Mouse (Mus musculus) CD4-positive helper T cell, adult 2 months (primary cell): ENCODE results near the gene Slc10a1.
A peak's percentile ranks its signal among the peaks of the same experiment; 100 is the strongest.

ENCODE experiments used
- DNase-seq: peaks from one replicate; pipeline ENCODE4 v3.0.0-alpha.2; 2012; ENCODE audit warnings: low read depth, missing footprints, low spot score

Gene Slc10a1

GRCm38 (mm10) chr12:80928881-80929280 lies 39.6 kb downstream of the Slc10a1 start:
- no peak for DNase-seq

- no peak for DNase-seq
Measured at GRCm38 (mm10) chr12:80927518-80927917, 41.0 kb downstream of the Slc10a1 start.

- no peak for DNase-seq
Measured at GRCm38 (mm10) chr12:80926550-80926949, 42.0 kb downstream of the Slc10a1 start.

GRCm38 (mm10) chr12:80925919-80926318 lies 42.6 kb downstream of the Slc10a1 start:
- no peak for DNase-seq

GRCm38 (mm10) chr12:80924205-80924604 lies 44.3 kb downstream of the Slc10a1 start:
- DNase-seq, result no peak

- DNase-seq, result no peak
Measured at GRCm38 (mm10) chr12:80923602-80924001, 44.9 kb downstream of the Slc10a1 start.

GRCm38 (mm10) chr12:80922869-80923268 lies 45.6 kb downstream of the Slc10a1 start:
- DNase-seq, result no peak

- DNase-seq, result no peak
Measured at GRCm38 (mm10) chr12:80921301-80921700, 47.2 kb downstream of the Slc10a1 start.

GRCm38 (mm10) chr12:80917764-80918163 lies 50.7 kb downstream of the Slc10a1 start:
- peak; percentile 48 for DNase-seq

- no peak for DNase-seq
Measured at GRCm38 (mm10) chr12:80909631-80910030, 58.9 kb downstream of the Slc10a1 start.
